Mouse (Mus musculus) left cerebral cortex, adult 18-20 months (tissue): ENCODE results near the gene B430306N03Rik. TPM values are rescaled to one million over a fixed set of nuclear protein-coding genes. Genes with fewer than 3 reads are reported as not detected.
"Not testable (repeated sequence)": the region's sequence is repeated elsewhere in the genome, so short reads cannot be mapped to it uniquely, and the experiment has no call there.

Source experiments
- DNase-seq, 2 experiments: peaks; one replicate each; pipeline ENCODE4 v3.0.0; 2021 to 2022; ENCODE audit warnings: low spot score in 2 of 2, mixed read lengths in 1 of 2
- long read RNA-seq, 2 experiments: library from polyadenylated mRNA; stranded (forward); transcript quantifications; one replicate each; pipeline ENCODE4 v2.0.0; 2021
- total RNA-seq, 2 experiments: library from RNA; stranded (reverse); gene quantifications; 2 replicates each; pipeline ENCODE4 v1.2.3; 2021

The B430306N03Rik gene
- total RNA-seq: under 1 TPM; 0.09 to 0.12 TPM
- long read RNA-seq, experiment 1: 0 reads
- long read RNA-seq, experiment 2: 0 reads

- DNase-seq: not testable (repeated sequence)
Observed at GRCm38 (mm10) chr17:48315905-48316579, at the start of gene B430306N03Rik. Gene B430306N03Rik, plus strand, starts transcription at chr17:48316141.

GRCm38 (mm10) chr17:48266610-48267304 is 49.2 kb upstream of the B430306N03Rik start:
- no peak for DNase-seq

GRCm38 (mm10) chr17:48267591-48267990 is 48.4 kb upstream of the B430306N03Rik start:
- no peak for DNase-seq

- DNase-seq: no peak
Observed at GRCm38 (mm10) chr17:48268276-48268675, 47.7 kb upstream of the B430306N03Rik start.

GRCm38 (mm10) chr17:48269833-48270232 is 46.1 kb upstream of the B430306N03Rik start:
- no peak for DNase-seq

- DNase-seq: no peak
Observed at GRCm38 (mm10) chr17:48272158-48272557, 43.8 kb upstream of the B430306N03Rik start.

- DNase-seq: no peak
Observed at GRCm38 (mm10) chr17:48272598-48272997, 43.3 kb upstream of the B430306N03Rik start.

GRCm38 (mm10) chr17:48274098-48274497 is 41.8 kb upstream of the B430306N03Rik start:
- no peak for DNase-seq

- peak; percentile 74 to 88 for DNase-seq
Observed at GRCm38 (mm10) chr17:48274885-48275284, 41.1 kb upstream of the B430306N03Rik start.

GRCm38 (mm10) chr17:48275736-48276135 is 40.2 kb upstream of the B430306N03Rik start:
- DNase-seq: no peak

GRCm38 (mm10) chr17:48278381-48278780 is 37.6 kb upstream of the B430306N03Rik start:
- no peak for DNase-seq

GRCm38 (mm10) chr17:48279002-48279401 is 36.9 kb upstream of the B430306N03Rik start:
- no peak for DNase-seq

- no peak for DNase-seq
Observed at GRCm38 (mm10) chr17:48280943-48281738, 34.8 kb upstream of the B430306N03Rik start.

- no peak for DNase-seq
Observed at GRCm38 (mm10) chr17:48281739-48282085, 34.2 kb upstream of the B430306N03Rik start.

GRCm38 (mm10) chr17:48286765-48287164 is 29.2 kb upstream of the B430306N03Rik start:
- no peak for DNase-seq

GRCm38 (mm10) chr17:48287276-48287675 is 28.7 kb upstream of the B430306N03Rik start:
- no peak for DNase-seq

GRCm38 (mm10) chr17:48293500-48294194 is 22.3 kb upstream of the B430306N03Rik start:
- DNase-seq: no peak

GRCm38 (mm10) chr17:48299203-48299602 is 16.7 kb upstream of the B430306N03Rik start, which contains the start of gene Treml2:
Gene Treml2, plus strand, starts transcription at chr17:48299498.
- DNase-seq: no peak

- DNase-seq: no peak
Observed at GRCm38 (mm10) chr17:48299756-48300155, 16.2 kb upstream of the B430306N03Rik start.

- DNase-seq: no peak
Observed at GRCm38 (mm10) chr17:48300199-48300598, 15.7 kb upstream of the B430306N03Rik start.

- no peak for DNase-seq
Observed at GRCm38 (mm10) chr17:48300861-48301260, 15.1 kb upstream of the B430306N03Rik start.
